Mouse (Mus musculus): ENCODE results near the gene Gm11111. TPM values are rescaled to one million over a fixed set of nuclear protein-coding genes. Genes with fewer than 3 reads are reported as not detected.
A peak's percentile ranks its signal among the peaks of the same experiment; 100 is the strongest.

The Gm11111 gene
- not detected in 2 replicates for polyA plus RNA-seq (2015; fragmentation: Nextera tagmentation; extraction: Ambion mirVana)

DNA sequence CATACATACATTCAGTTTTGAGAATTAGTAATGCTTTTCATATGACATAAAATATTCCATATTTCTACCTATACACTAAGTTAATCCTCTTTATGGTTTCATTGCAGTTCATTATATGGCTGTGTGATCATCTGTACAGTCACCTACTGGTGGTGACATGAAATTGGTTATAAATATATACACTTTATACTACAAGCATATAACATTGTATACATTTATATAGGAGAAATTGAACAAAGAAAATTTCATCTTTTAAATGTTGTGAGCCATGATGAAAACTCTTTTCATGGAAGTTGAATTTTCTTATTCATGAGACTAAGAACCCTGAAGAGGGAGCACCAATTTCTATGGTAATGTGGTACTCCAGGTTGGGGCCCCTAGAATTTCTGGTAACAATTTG is at the start of gene Gm11111:
Gene Gm11111, plus strand, starts transcription at position 301 of the 400 bp plus-strand sequence.
- Histone ChIP-seq H3K27ac (ENCODE audit: low read length) (no peak within 1 kb of the TSS), H3K4me1 (ENCODE audit: control insufficient read depth, insufficient read depth, low read length) (peaks cover 3% of the 10 kb centered on the region; the same call in 1 of the 2 replicates), H3K4me3 (ENCODE audit: low read length) (no peak within 1 kb of the TSS), H3K27me3 (replicated peaks; ENCODE audit: control insufficient read depth, insufficient read depth, low read length) (no peaks in the 10 kb centered on the region), H3K9me3 (ENCODE audit: control insufficient read depth, low read length) (no peaks in the 10 kb centered on the region), H3K9ac (ENCODE audit: low read depth, low read length) (no peak within 1 kb of the TSS), H3K36me3 (ENCODE audit: control insufficient read depth, insufficient read depth, low read length) (no peaks in the 10 kb centered on the region), H3K4me2 (ENCODE audit: low read depth, low read length) (no peak within 1 kb of the TSS)
- ATAC-seq, result no peak

DNA sequence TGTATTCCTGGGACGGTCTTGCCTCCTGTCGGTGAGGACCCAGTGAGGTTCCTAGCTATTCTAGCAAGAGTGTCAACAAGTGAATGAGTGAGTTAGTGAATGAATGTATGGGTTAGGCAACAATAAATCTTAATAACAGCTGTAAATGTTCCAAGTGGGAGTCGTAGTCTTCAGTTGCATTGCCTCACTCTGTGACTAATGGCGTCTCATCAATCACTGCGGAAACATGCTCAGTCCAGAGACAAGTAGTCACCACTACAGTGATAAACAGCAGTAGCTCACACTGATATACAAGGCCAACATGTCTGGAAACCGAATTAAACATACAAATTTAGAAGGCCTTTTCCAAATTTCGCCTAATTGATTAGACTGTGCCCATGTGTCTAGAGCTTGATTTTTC is 36.3 kb upstream of the Gm11111 start:
- H3K9me3 ChIP-seq (ENCODE audit: control insufficient read depth, low read length), result no peaks in the 10 kb centered on the region
- H3K36me3 ChIP-seq (ENCODE audit: control insufficient read depth, insufficient read depth, low read length), result no peaks in the 10 kb centered on the region
- H3K9ac ChIP-seq (ENCODE audit: low read depth, low read length), result no peak overlapping the region
- H3K27ac ChIP-seq (ENCODE audit: low read length), result no peak overlapping the region
- ATAC-seq, result no peak
- no peak overlapping the region for H3K4me2 ChIP-seq (ENCODE audit: low read depth, low read length)
- WGBS, result 63% methylated on average over 7 of the region's 7 CpGs
- no peak overlapping the region for H3K4me3 ChIP-seq (ENCODE audit: low read length)
- no peaks in the 10 kb centered on the region for H3K27me3 ChIP-seq (replicated peaks; ENCODE audit: control insufficient read depth, insufficient read depth, low read length)
- no peaks in the 10 kb centered on the region for H3K4me1 ChIP-seq (ENCODE audit: control insufficient read depth, insufficient read depth, low read length)

DNA sequence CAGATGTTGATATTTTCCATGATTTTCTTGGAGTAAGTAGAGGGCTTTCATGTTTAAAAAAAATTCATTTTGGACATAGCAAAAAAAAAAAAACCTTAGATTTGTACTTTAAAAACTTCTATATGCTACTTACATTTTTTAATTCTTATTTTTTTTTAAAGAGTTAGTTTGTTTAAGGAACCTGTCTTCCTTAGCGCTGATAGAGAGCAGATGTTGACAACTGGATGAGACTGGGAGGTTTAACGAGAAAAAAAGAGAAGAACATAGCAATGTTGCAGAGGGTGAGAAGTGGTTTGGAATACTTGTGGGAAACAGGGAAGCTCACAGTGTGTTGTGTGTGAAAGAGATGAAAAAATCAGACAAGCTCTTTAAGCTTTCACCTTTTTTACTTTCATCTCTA is 32.4 kb upstream of the Gm11111 start:
- H3K27ac ChIP-seq (ENCODE audit: low read length), result no peak overlapping the region
- H3K9me3 ChIP-seq (ENCODE audit: control insufficient read depth, low read length), result no peaks in the 10 kb centered on the region
- no peaks in the 10 kb centered on the region for H3K4me1 ChIP-seq (ENCODE audit: control insufficient read depth, insufficient read depth, low read length)
- no peak overlapping the region for H3K4me2 ChIP-seq (ENCODE audit: low read depth, low read length)
- H3K9ac ChIP-seq (ENCODE audit: low read depth, low read length), result no peak overlapping the region
- ATAC-seq, result no peak
- H3K27me3 ChIP-seq (replicated peaks; ENCODE audit: control insufficient read depth, insufficient read depth, low read length), result no peaks in the 10 kb centered on the region
- WGBS, result 43% methylated on average over 2 of the region's 2 CpGs
- no peak overlapping the region for H3K4me3 ChIP-seq (ENCODE audit: low read length)
- H3K36me3 ChIP-seq (ENCODE audit: control insufficient read depth, insufficient read depth, low read length), result no peaks in the 10 kb centered on the region

DNA sequence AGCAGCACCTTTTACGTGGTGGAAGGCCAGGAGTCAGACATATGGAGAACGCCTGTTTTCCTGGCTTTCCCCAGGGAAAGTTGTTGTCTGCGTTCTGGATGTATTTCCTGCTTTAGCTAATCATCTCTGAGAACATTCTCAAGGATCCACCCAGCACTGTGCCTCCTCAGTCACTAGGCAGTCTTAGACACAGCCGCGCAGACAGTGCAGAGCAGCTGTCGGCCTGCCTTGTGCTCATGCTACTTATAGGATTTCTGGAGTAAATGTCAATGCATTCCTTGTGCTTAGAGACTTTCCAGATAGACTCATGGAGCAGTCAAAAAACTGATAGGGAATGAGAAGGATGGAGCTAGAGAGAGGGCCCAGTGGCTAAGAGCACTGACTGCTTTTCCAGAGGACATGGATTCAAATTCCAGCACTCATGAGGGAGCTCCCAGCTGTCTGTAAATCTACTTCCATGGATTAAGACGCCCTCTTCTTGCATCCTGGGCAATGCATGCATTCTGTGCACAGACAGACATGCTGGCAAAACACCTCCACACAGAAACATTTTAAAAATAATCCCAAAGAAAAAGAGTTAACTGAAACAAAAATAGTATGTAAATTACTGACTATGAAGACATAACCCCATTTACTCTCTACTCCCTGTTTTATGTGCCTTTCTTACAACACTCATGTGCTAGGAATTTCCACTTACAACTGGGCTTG is 30.1 kb upstream of the Gm11111 start:
- Histone ChIP-seq H3K4me2 (ENCODE audit: low read depth, low read length) (no peak overlapping the region), H3K27me3 (replicated peaks; ENCODE audit: control insufficient read depth, insufficient read depth, low read length) (no peaks in the 10 kb centered on the region), H3K4me3 (ENCODE audit: low read length) (no peak overlapping the region), H3K27ac (ENCODE audit: low read length) (no peak overlapping the region), H3K9me3 (ENCODE audit: control insufficient read depth, low read length) (no peaks in the 10 kb centered on the region), H3K9ac (ENCODE audit: low read depth, low read length) (no peak overlapping the region), H3K4me1 (ENCODE audit: control insufficient read depth, insufficient read depth, low read length) (no peaks in the 10 kb centered on the region), H3K36me3 (ENCODE audit: control insufficient read depth, insufficient read depth, low read length) (no peaks in the 10 kb centered on the region)
- no peak for ATAC-seq
- WGBS, result 78% methylated on average over 7 of the region's 7 CpGs

DNA sequence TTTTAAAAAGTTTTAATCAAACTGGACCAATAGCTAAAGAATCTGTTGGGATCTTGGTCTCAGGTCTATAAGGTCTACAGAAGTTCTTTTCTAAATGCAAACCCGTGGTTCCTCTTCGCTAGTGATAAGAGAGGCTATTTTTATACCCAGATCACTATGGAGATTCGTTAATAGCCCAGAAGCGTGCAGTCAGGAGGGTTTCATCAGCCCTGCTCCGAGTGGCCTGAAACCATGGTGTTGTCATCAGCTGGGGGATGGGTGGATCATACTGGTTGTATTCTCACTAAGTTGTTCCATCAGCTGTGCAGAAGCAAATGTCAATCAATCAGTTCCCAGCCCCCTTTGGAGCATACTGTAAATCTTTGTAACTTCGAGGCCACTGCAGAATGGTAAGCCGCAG is 29.4 kb upstream of the Gm11111 start:
- H3K27ac ChIP-seq (ENCODE audit: low read length), result no peak overlapping the region
- H3K27me3 ChIP-seq (replicated peaks; ENCODE audit: control insufficient read depth, insufficient read depth, low read length), result no peaks in the 10 kb centered on the region
- no peaks in the 10 kb centered on the region for H3K9me3 ChIP-seq (ENCODE audit: control insufficient read depth, low read length)
- no peaks in the 10 kb centered on the region for H3K4me1 ChIP-seq (ENCODE audit: control insufficient read depth, insufficient read depth, low read length)
- no peaks in the 10 kb centered on the region for H3K36me3 ChIP-seq (ENCODE audit: control insufficient read depth, insufficient read depth, low read length)
- no peak overlapping the region for H3K9ac ChIP-seq (ENCODE audit: low read depth, low read length)
- H3K4me2 ChIP-seq (ENCODE audit: low read depth, low read length), result no peak overlapping the region
- ATAC-seq, result peak; percentile 51; the same call in 1 of the 2 replicates
- H3K4me3 ChIP-seq (ENCODE audit: low read length), result no peak overlapping the region
- WGBS, result 76% methylated on average over 7 of the region's 7 CpGs

DNA sequence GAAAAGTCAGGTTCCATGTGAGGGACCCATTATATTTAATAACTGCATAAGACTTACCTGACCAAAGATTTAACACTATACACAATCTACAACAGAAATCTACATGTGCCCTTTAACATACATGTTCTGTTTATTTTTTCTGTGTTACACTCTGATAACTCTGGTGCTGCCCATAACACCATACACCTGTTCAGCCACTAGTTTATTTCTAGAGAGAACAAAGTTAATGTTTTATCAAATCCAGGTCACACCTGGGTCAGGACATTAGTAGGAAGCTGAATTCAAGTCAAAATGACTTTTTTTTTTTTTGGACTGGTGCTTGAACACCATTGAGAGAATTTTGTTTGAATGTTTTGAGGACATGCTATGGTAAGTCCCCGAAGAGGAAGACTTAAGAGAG is 28.7 kb upstream of the Gm11111 start:
- Histone ChIP-seq H3K4me3 (ENCODE audit: low read length) (no peak overlapping the region), H3K4me2 (ENCODE audit: low read depth, low read length) (no peak overlapping the region), H3K36me3 (ENCODE audit: control insufficient read depth, insufficient read depth, low read length) (no peaks in the 10 kb centered on the region), H3K4me1 (ENCODE audit: control insufficient read depth, insufficient read depth, low read length) (no peaks in the 10 kb centered on the region), H3K27ac (ENCODE audit: low read length) (no peak overlapping the region), H3K9me3 (ENCODE audit: control insufficient read depth, low read length) (no peaks in the 10 kb centered on the region), H3K27me3 (replicated peaks; ENCODE audit: control insufficient read depth, insufficient read depth, low read length) (no peaks in the 10 kb centered on the region), H3K9ac (ENCODE audit: low read depth, low read length) (no peak overlapping the region)
- 80% methylated on average over 1 of the region's 1 CpGs for WGBS
- peak; percentile 85 for ATAC-seq

DNA sequence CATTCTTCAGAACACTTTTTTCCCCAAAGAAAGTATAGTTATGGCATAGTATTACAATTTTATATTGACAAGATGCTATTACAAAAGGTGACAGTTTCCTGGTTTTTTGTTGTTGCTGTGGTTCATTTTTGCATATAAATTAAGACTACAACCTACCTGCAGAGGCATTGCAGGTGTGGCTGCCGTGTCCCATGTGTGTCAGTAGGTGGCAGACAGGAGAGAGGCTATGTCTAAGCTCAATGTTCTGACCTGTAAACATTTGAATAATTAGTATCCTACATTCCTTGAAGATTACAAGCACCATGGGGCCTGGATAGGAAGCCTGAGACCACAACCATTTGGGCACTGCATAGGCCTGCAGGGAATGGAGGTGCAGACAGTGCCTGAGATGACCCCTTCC is 11.2 kb upstream of the Gm11111 start:
- Histone ChIP-seq H3K36me3 (ENCODE audit: control insufficient read depth, insufficient read depth, low read length) (no peaks in the 10 kb centered on the region), H3K27me3 (replicated peaks; ENCODE audit: control insufficient read depth, insufficient read depth, low read length) (no peaks in the 10 kb centered on the region), H3K4me3 (ENCODE audit: low read length) (no peak overlapping the region), H3K9me3 (ENCODE audit: control insufficient read depth, low read length) (no peaks in the 10 kb centered on the region), H3K4me1 (ENCODE audit: control insufficient read depth, insufficient read depth, low read length) (no peaks in the 10 kb centered on the region), H3K4me2 (ENCODE audit: low read depth, low read length) (no peak overlapping the region), H3K9ac (ENCODE audit: low read depth, low read length) (no peak overlapping the region), H3K27ac (ENCODE audit: low read length) (no peak overlapping the region)
- 83% methylated on average over 1 of the region's 1 CpGs for WGBS
- ATAC-seq, result no peak

DNA sequence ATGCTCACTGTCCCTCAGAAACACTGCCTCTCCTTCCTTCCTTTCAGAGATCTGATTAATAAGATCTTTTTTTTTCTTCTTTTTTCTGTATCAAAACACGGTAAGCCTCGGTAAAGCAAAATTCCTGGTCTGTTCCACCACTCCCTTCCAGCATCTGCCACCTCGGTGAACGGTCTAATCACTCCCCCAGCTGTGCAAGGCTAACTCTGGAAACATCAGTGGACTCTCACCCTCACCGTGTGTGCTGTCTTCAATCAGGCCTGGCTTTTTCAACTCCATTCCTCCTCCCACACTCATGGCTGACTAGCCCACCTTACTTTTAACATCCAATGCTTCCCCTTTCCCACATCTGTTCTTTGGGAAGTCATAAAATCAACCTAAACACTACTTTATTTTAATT is 2.2 kb upstream of the Gm11111 start:
- Histone ChIP-seq H3K36me3 (ENCODE audit: control insufficient read depth, insufficient read depth, low read length) (no peaks in the 10 kb centered on the region), H3K4me2 (ENCODE audit: low read depth, low read length) (no peak overlapping the region), H3K27ac (ENCODE audit: low read length) (no peak overlapping the region), H3K27me3 (replicated peaks; ENCODE audit: control insufficient read depth, insufficient read depth, low read length) (no peaks in the 10 kb centered on the region), H3K4me1 (ENCODE audit: control insufficient read depth, insufficient read depth, low read length) (peaks cover 3% of the 10 kb centered on the region; the same call in 1 of the 2 replicates), H3K9ac (ENCODE audit: low read depth, low read length) (no peak overlapping the region), H3K4me3 (ENCODE audit: low read length) (no peak overlapping the region), H3K9me3 (ENCODE audit: control insufficient read depth, low read length) (no peaks in the 10 kb centered on the region)
- ATAC-seq, result no peak
- WGBS, result 47% methylated on average over 5 of the region's 5 CpGs

DNA sequence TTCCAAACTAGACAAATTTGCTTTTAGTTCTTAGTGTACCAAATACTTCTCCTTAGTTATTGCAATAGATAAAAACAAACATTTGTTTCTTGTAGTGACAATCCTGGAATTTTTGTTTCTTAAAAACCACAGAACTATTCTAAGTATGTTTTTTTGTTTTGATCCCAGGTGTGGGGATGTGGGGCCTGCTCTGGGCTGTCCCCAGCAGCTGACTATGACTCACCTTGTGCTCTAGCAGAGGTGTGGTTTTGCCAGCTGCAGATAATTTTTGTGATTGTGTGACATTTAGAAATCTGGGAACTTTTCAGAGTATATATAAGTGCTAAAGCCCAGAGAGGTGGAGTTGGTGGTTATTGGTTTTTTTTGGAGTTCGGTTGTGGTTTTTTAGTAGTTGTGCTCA is 1.6 kb upstream of the Gm11111 start:
- no peaks in the 10 kb centered on the region for H3K27me3 ChIP-seq (replicated peaks; ENCODE audit: control insufficient read depth, insufficient read depth, low read length)
- H3K27ac ChIP-seq (ENCODE audit: low read length), result no peak overlapping the region

More for the DNA sequence above, 1.6 kb upstream of the Gm11111 start:
- no peaks in the 10 kb centered on the region for H3K36me3 ChIP-seq (ENCODE audit: control insufficient read depth, insufficient read depth, low read length)
- H3K9me3 ChIP-seq (ENCODE audit: control insufficient read depth, low read length), result no peaks in the 10 kb centered on the region
- ATAC-seq, result no peak
- WGBS, result 92% methylated on average over 1 of the region's 1 CpGs
- H3K4me3 ChIP-seq (ENCODE audit: low read length), result no peak overlapping the region
- no peak overlapping the region for H3K9ac ChIP-seq (ENCODE audit: low read depth, low read length)
- no peak overlapping the region for H3K4me2 ChIP-seq (ENCODE audit: low read depth, low read length)
- H3K4me1 ChIP-seq (ENCODE audit: control insufficient read depth, insufficient read depth, low read length), result peaks cover 3% of the 10 kb centered on the region; the same call in 1 of the 2 replicates

Measured in intestine, embryonic 16.5 days (tissue).